Mouse (Mus musculus): Measurements from ENCODE around the gene Clec3a. TPM values are rescaled to one million over a fixed set of nuclear protein-coding genes. Genes with fewer than 3 reads are reported as not detected.

Gene Clec3a
- polyA plus RNA-seq, 1 experiment from 2014 or later, result not detected

DNA sequence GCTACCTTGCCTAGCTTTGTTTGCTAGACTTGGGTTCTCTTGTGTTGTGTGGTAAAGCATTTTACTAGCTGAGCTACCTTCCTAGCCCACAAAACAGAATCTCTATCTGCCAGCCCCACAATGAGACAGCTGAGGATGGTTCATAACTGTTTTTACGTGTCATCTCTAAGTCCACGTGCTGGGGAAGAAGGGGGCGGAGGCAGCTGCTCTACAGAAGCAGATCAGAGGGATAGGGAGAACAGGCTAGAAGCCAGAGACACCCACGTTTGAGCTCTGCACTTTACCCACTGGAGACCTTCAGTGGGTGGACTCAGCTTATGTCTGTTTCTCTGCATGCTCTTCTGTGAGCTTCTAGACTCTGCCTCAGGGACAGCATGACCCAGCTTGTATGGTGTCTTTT is 3.7 kb downstream of the Clec3a start:
- H3K4me2 ChIP-seq, result no peak overlapping the region
- no peak overlapping the region for H3K9ac ChIP-seq
- H3K27me3 ChIP-seq, result no peaks in the 10 kb centered on the region
- H3K36me3 ChIP-seq, result no peaks in the 10 kb centered on the region
- no peaks in the 10 kb centered on the region for H3K9me3 ChIP-seq (replicated peaks)
- H3K4me1 ChIP-seq, result no peaks in the 10 kb centered on the region
- 71% methylated on average over 4 of the region's 4 CpGs for WGBS
- H3K4me3 ChIP-seq (replicated peaks), result no peak overlapping the region
- H3K27ac ChIP-seq, result no peak overlapping the region
- ATAC-seq (replicated peaks; ENCODE audit: low FRiP score), result no peak

DNA sequence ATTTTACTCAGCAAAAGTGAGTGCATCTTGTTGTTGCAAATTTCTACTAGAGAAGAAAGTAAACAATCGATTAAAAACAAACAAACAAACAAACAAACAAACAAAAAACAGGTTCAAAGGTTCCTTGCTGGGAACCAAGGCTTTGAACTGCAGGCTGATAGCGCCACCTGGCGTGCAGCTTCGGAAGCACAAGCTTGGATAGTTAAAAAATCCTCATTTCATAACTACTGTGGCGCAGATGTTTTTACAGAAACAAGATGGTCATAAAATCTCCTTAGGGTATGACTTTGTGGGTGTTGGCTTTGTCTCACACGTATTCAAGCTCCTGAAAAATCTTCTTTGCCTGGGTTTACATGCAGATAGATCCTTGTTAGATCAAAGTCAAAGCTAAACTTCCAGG is 20.4 kb downstream of the Clec3a start:
- no peak overlapping the region for H3K27ac ChIP-seq
- H3K4me2 ChIP-seq, result no peak overlapping the region
- H3K36me3 ChIP-seq, result no peaks in the 10 kb centered on the region
- no peak for ATAC-seq (replicated peaks; ENCODE audit: low FRiP score)
- no peaks in the 10 kb centered on the region for H3K27me3 ChIP-seq
- H3K9ac ChIP-seq, result no peak overlapping the region
- no peaks in the 10 kb centered on the region for H3K9me3 ChIP-seq (replicated peaks)
- no peak overlapping the region for H3K4me3 ChIP-seq (replicated peaks)
- H3K4me1 ChIP-seq, result peaks cover 14% of the 10 kb centered on the region
- WGBS, result 9% methylated on average over 6 of the region's 6 CpGs

DNA sequence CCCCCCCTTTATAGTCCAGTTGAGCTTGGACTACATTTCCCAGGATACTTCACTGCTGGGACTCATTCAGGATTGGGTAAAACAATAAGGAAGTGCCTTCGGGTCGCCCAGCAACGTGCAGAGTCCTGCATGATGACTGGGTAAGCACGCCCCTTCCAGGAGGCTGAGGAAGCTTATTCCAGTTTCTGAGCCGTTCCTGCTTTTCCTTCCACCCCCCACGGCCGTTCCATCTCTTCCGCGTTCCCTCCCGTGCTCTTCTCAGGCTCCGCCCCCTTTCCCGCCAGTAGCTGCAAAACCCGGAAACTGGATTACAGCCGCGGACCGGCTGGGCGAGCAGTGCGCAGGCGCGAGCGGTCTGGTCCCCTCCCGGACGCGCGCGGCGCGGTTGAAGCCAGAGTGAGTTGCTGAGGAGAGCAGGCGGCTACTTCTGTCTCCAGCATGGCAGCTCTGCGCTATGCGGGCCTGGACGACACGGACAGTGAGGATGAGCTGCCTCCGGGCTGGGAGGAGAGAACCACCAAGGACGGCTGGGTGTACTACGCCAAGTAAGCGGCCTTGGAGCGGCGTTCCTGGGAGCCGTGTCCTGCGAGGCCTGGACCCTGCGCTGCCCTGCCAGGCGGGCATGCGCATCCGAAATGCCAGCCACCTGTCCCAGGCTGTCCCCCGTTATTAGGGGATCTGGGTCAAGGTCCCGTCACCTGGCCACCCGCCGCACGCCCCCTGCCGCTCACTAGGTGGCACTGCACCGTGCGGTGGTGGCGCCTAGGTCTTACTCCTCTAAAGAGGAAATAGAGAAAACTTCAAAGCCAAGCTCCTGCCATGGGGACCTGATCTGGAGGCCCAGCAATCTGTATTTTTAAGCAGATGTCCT is 21.7 kb downstream of the Clec3a start, which contains the start of gene Wwox:
Gene Wwox (plus strand): TSS at position 322 of the 871 bp plus-strand sequence.
- Histone ChIP-seq H3K4me3 (replicated peaks) (peak within 1 kb of the TSS; percentile 86), H3K9me3 (replicated peaks) (no peaks in the 10 kb centered on the region), H3K27ac (peak within 1 kb of the TSS; percentile 94), H3K9ac (peak within 1 kb of the TSS; percentile 72), H3K27me3 (no peaks in the 10 kb centered on the region), H3K36me3 (no peaks in the 10 kb centered on the region), H3K4me2 (peak within 1 kb of the TSS; percentile 92), H3K4me1 (peaks cover 14% of the 10 kb centered on the region)
- WGBS, result under 1% methylated on average over 53 of the region's 54 CpGs
- peak; percentile 98 for ATAC-seq (replicated peaks; ENCODE audit: low FRiP score)

DNA sequence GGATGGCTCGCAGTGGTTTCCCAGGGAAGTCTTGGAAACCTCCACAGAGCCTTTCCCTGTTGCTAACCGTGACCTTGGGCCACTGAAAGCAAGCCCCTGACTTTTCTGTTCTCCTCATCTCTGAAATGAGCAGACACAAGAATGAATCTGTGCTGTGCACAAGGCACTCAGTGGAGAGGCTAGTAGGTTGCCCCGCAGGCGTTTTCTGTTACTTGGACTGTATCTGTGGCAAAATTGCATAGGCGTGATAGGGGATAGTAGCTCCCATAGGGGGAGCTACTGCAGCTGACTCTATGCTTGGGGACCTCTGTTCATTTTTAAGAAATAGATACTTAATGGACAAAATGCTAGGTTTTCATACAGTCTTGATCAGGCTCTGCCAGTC is 22.3 kb downstream of the Clec3a start:
- peak overlapping the region; percentile 94 for H3K27ac ChIP-seq
- peak overlapping the region; percentile 92 for H3K4me2 ChIP-seq
- H3K4me3 ChIP-seq (replicated peaks), result peak overlapping the region; percentile 86
- ATAC-seq (replicated peaks; ENCODE audit: low FRiP score), result peak; percentile 19; the same call in 1 of the 2 replicates
- H3K4me1 ChIP-seq, result peaks cover 14% of the 10 kb centered on the region
- WGBS, result 18% methylated on average over 5 of the region's 5 CpGs
- no peaks in the 10 kb centered on the region for H3K36me3 ChIP-seq
- no peaks in the 10 kb centered on the region for H3K27me3 ChIP-seq
- H3K9ac ChIP-seq, result peak overlapping the region; percentile 72
- no peaks in the 10 kb centered on the region for H3K9me3 ChIP-seq (replicated peaks)

DNA sequence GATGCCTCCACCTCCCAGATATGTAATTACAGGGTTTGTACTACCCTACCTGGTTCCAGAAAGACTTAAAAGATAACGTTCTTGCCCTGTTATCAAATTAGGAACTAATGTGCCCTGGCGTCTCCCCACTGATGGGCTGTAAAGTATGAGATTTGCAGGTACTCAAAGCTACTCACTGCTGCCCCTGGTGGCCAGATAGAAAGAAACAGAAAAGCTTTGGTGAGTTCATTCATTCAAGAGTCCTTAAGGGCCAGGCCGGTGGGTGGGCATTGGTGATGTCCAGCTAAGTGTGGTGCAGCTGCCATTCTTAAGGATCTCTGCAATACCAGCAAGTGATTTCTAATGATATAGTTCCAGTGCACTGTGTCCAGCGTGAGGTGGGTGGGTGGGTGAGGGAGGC is 23.7 kb downstream of the Clec3a start:
- Histone ChIP-seq H3K36me3 (0 out of 2 replicates have a peak, but pooled peaks cover 2% of the 10 kb centered on the region), H3K4me1 (peaks cover 14% of the 10 kb centered on the region), H3K9ac (no peak overlapping the region), H3K27ac (no peak overlapping the region), H3K9me3 (replicated peaks) (no peaks in the 10 kb centered on the region), H3K4me3 (replicated peaks) (no peak overlapping the region), H3K4me2 (no peak overlapping the region), H3K27me3 (no peaks in the 10 kb centered on the region)
- ATAC-seq (replicated peaks; ENCODE audit: low FRiP score), result no peak
- WGBS, result 91% methylated on average over 4 of the region's 4 CpGs

DNA sequence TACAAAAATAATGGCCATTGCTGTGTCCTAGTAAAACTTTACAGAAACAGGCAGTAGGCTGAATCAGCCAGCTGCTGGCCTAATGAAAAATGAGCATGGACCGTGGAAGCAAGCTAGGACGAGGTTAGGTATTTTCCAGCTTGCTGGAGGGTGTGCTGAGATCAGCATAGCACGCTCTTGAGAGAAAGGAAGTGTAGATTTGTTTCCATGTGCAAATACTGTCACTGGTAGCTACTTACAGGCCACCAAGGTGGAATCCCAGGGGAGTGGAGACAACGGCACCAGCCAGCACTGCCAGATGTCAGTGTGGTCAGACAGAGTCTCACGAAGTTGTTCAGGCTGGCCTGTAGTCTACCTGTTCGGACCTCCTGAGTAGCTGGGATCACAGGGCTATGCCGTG is 29.0 kb downstream of the Clec3a start:
- Histone ChIP-seq H3K27ac (no peak overlapping the region), H3K4me3 (replicated peaks) (no peak overlapping the region), H3K4me1 (peaks cover 6% of the 10 kb centered on the region; the same call in 1 of the 2 replicates), H3K9ac (no peak overlapping the region), H3K4me2 (no peak overlapping the region), H3K27me3 (no peaks in the 10 kb centered on the region), H3K9me3 (replicated peaks) (no peaks in the 10 kb centered on the region), H3K36me3 (peaks cover 23% of the 10 kb centered on the region; the same call in 1 of the 2 replicates)
- 81% methylated on average over 7 of the region's 7 CpGs for WGBS
- ATAC-seq (replicated peaks; ENCODE audit: low FRiP score), result no peak

DNA sequence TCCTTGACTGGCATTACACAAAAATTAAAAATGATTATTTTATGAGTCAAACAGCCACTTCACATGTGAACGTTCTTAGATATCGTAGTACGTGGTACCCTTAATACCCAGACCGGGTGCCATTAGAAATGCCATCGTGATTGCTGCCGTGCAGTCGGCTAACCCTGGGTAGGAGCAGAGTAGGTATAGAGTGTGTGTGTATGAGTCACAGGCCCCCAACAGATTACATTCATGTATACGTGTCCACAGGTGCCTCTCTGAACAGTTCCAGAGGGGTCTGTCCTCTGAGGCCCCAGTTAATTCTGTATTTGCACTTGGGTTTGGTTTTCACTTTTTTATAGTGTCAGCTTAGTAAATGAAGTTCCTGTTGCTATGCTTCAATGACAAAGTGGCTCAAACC is 34.4 kb downstream of the Clec3a start:
- no peaks in the 10 kb centered on the region for H3K9me3 ChIP-seq (replicated peaks)
- no peak overlapping the region for H3K9ac ChIP-seq
- peaks cover 19% of the 10 kb centered on the region for H3K4me1 ChIP-seq
- H3K27ac ChIP-seq, result no peak overlapping the region
- no peak overlapping the region for H3K4me2 ChIP-seq
- H3K36me3 ChIP-seq, result peaks cover 19% of the 10 kb centered on the region; the same call in 1 of the 2 replicates
- H3K4me3 ChIP-seq (replicated peaks), result no peak overlapping the region
- WGBS, result 89% methylated on average over 8 of the region's 8 CpGs
- no peaks in the 10 kb centered on the region for H3K27me3 ChIP-seq
- ATAC-seq (replicated peaks; ENCODE audit: low FRiP score), result no peak

DNA sequence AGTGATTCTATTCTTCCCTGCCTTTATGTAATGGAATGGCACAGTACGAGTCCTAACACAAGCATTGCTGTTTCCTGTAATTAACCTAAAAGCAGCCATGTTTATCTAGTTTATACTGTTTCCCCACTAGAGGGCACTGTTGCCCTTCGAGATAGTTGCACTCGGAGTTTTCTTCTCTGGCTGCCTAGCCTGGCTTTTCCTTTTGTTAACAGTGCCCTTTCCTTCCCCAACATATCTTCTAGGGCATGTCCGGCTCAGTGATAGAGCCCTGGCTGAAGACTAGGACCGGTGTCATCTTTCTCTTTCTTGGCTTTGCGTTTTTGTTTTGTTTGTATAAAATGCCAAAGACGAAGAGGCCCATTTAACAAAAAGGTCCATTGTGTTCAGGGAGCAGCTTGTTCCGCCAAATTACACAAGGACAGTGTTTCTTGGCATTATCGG is 34.9 kb downstream of the Clec3a start:
- 11% methylated on average over 9 of the region's 9 CpGs for WGBS
- H3K4me2 ChIP-seq, result peak overlapping the region; percentile 32; the same call in 1 of the 2 replicates
- H3K36me3 ChIP-seq, result peaks cover 18% of the 10 kb centered on the region; the same call in 1 of the 2 replicates
- H3K9ac ChIP-seq, result no peak overlapping the region
- H3K4me3 ChIP-seq (replicated peaks), result no peak overlapping the region
- 0 out of 2 replicates have a peak overlapping the region, but pooled peaks have one; percentile 27 for H3K27ac ChIP-seq
- no peaks in the 10 kb centered on the region for H3K9me3 ChIP-seq (replicated peaks)
- no peaks in the 10 kb centered on the region for H3K27me3 ChIP-seq
- peak; percentile 54; the same call in 1 of the 2 replicates for ATAC-seq (replicated peaks; ENCODE audit: low FRiP score)
- peaks cover 24% of the 10 kb centered on the region for H3K4me1 ChIP-seq

DNA sequence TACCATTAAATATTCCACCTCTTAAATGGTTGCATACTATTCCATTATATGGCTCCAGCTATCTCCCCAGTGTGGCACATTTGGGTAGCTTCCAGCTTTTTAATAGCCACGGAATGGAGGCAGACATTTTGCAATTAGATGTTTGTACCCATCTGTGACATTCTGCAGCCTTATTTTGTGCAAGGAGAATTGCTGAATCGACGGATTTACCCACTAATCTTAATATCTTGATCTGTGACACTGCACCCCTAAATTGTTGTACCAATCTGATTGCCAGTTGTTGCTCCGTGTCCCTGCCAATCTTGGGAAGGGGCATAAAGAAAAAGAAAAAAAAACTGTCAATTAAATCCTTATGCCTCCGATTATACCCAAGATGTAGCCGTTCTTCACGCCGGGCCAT is 37.4 kb downstream of the Clec3a start:
- Histone ChIP-seq H3K4me1 (peaks cover 35% of the 10 kb centered on the region), H3K4me3 (replicated peaks) (no peak overlapping the region), H3K9me3 (replicated peaks) (no peaks in the 10 kb centered on the region), H3K36me3 (no peaks in the 10 kb centered on the region), H3K27ac (no peak overlapping the region), H3K9ac (no peak overlapping the region), H3K27me3 (no peaks in the 10 kb centered on the region), H3K4me2 (no peak overlapping the region)
- ATAC-seq (replicated peaks; ENCODE audit: low FRiP score), result no peak
- WGBS, result 93% methylated on average over 8 of the region's 8 CpGs

DNA sequence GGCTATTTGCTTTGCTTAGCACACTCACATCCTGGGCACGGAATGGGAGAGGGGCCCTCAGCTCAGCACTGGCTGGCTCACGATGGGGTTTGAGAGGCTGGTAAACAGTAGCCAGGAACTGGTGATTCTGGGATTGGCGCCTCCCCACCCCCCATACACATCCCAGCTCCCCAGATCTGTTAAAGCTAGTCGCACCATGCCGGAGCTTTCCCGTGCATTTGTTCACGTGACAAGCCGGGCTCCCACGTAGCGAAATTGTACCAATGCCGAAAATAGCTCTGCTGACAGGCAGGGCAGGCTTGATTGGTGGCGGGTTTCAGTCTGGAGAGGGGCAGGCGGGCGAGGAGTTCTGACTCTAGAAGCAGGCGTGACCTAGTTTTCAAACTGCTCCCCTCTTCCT is 38.1 kb downstream of the Clec3a start:
- Histone ChIP-seq H3K4me1 (peaks cover 32% of the 10 kb centered on the region), H3K27me3 (no peaks in the 10 kb centered on the region), H3K27ac (no peak overlapping the region), H3K9me3 (replicated peaks) (no peaks in the 10 kb centered on the region), H3K4me3 (replicated peaks) (no peak overlapping the region), H3K9ac (no peak overlapping the region), H3K36me3 (no peaks in the 10 kb centered on the region), H3K4me2 (0 out of 2 replicates have a peak overlapping the region, but pooled peaks have one; percentile 8)
- 77% methylated on average over 15 of the region's 15 CpGs for WGBS
- ATAC-seq (replicated peaks; ENCODE audit: low FRiP score), result no peak

DNA sequence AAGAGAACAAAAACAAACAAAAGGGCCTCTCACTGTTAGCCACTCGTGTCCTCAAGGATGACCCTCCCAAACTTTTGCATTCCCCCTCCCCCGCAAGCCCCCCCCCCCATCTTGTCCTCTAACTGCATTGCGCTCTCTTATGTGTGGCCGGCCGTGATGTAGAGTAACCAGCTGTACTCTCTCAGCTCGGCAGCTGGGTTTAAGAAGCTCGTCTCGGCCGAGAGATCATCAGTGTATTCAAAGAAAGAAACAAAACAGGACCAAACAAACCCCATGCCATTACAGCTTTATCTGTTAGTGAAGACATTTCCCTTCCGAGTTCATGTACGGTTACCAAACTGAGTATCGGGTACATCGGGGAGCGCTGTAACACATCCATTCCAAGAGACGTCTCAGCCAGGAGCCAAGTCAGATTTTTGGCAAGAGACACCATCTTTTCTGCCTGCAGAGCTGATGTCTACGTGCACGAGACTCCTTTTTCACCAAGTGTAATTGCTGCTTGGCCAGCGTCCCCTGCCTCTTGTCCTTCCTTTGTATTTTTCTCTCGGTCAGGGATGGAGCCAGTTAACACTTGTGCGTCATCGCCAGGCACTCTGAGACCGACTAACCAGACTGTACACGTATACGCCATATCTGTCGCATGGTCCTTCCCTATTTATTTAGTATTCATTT is 40.4 kb downstream of the Clec3a start:
- Histone ChIP-seq H3K4me2 (peak overlapping the region; percentile 32; the same call in 1 of the 2 replicates), H3K4me1 (peaks cover 29% of the 10 kb centered on the region), H3K36me3 (no peaks in the 10 kb centered on the region), H3K4me3 (replicated peaks) (no peak overlapping the region), H3K9ac (no peak overlapping the region), H3K27ac (peak overlapping the region; percentile 63), H3K27me3 (no peaks in the 10 kb centered on the region), H3K9me3 (replicated peaks) (no peaks in the 10 kb centered on the region)
- whole genome bisulfite sequencing, result 39% methylated on average over 25 of the region's 25 CpGs
- ATAC-seq (replicated peaks; ENCODE audit: low FRiP score), result peak; percentile 52

DNA sequence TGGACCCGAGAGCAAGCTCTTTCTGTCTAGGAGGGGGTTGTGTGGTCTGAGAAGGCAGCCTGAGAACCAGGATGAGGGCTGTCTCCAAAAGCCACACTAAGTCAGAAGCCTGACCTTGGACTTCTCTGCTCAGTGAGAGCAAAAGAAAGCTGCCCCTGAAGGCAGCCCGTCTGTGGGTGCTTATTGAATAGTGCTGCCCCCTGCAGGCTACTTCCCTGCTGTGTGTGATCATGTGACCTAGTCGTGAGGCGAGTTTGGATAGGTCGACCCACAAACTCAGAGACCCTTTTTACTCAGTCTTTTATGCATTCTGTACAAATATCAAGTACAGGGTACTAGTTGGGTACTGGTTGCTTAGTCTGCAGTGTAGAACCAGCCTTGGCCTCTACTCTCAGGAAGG is 42.7 kb downstream of the Clec3a start:
- Histone ChIP-seq H3K27me3 (no peaks in the 10 kb centered on the region), H3K9me3 (replicated peaks) (no peaks in the 10 kb centered on the region), H3K9ac (no peak overlapping the region), H3K4me1 (peaks cover 26% of the 10 kb centered on the region), H3K27ac (no peak overlapping the region), H3K4me2 (no peak overlapping the region), H3K4me3 (replicated peaks) (no peak overlapping the region), H3K36me3 (no peaks in the 10 kb centered on the region)
- no peak for ATAC-seq (replicated peaks; ENCODE audit: low FRiP score)
- WGBS, result 84% methylated on average over 5 of the region's 5 CpGs

Measured in kidney, embryonic 15.5 days (tissue).